Mouse (Mus musculus): ENCODE measurements around the gene Cdk14.

DNA sequence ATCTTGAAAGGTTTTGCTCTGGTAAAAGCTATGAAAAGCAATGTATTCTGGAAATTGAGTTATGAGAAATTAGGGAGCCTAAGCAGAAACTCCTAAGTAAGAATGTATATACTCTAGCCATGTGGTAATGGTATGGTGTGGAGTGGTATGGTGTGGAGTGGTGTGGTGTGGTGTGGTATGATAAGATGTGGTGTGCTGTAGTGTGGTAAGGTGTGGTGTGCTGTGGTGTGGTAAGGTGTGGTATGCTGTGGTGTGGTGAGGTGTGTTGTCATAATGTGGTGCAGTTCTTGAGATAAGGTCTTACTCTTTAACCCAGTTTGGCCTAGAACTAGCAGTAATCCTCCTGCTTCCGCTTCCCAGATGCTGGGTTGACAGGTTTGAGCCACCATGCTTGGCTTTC lies 45.7 kb downstream of the Cdk14 start:
- TF ChIP-seq CTCF (IDR thresholded peaks at IDR 0.05; ENCODE audit: low read depth, low read length) = no peak
- no peak for TF ChIP-seq POLR2A (IDR thresholded peaks at IDR 0.05; ENCODE audit: insufficient read depth, low read length)
